Mouse (Mus musculus): ENCODE results near the gene Jak3.
"Not testable (repeated sequence)": the region's sequence is repeated elsewhere in the genome, so short reads cannot be mapped to it uniquely, and the experiment has no call there.

Gene Jak3

DNA sequence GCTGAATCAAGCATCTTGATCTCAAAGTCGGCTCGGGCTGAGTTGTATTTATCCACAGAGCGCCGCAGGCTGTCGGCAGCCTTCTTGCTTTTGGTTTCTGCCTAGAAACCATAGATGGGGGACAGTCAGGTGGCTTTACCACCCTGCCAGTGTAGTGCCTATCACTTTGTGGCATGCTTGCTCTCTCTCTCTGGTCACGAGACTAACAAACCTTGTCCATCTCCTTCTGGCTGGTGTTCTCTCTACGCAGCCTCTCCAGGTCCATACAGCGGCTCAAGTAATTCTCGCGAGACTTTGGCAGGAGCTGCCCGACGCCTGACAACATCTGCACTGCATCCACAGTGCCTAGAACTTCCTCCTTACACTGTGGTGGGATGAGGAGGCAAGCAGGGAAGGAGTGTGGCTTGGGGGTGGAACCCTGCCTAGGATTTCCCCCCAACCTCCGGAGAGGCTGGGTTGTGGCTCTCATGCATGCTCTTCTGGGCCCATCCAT lies 40.5 kb downstream of the Jak3 start:
- peaks cover 17% of the 10 kb centered on the region for H3K36me3 ChIP-seq (ENCODE audit: control insufficient read depth, insufficient read depth, low read length, poor library complexity, severe bottlenecking)
- DNase-seq (ENCODE audit: low read depth, low spot score): no peak
- H3K27me3 ChIP-seq (ENCODE audit: control insufficient read depth, insufficient read depth, low read length, poor library complexity, severe bottlenecking): no peaks in the 10 kb centered on the region

- peaks cover 18% of the 10 kb centered on the region for H3K36me3 ChIP-seq (ENCODE audit: control insufficient read depth, insufficient read depth, low read length, poor library complexity, severe bottlenecking)
- H3K27me3 ChIP-seq (ENCODE audit: control insufficient read depth, insufficient read depth, low read length, poor library complexity, severe bottlenecking): no peaks in the 10 kb centered on the region
- DNase-seq (ENCODE audit: low read depth, low spot score): no peak
Measured at GRCm38 (mm10) chr8:71717096-71717495, 41.0 kb downstream of the Jak3 start.

DNA sequence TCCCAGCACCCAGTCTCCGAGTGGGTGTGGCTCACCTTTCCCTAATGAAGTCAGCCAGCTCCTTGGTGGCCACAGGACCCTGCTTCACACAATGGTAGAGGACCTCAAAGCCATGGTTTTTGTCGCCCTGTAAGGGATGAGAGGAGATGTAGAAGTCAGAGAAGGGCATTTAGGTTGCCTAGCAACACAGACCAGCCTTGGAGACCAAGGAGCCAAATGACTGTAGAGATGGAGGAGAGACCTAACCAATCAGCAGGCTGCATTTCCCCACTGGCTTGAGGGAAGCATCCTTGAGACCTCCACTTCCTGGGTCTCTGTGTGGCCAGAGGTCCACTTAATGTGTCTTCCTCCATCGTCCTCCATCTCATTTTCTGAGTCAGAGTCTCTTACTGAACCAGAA lies 42.2 kb downstream of the Jak3 start:
- no peak for DNase-seq (ENCODE audit: low read depth, low spot score)
- no peaks in the 10 kb centered on the region for H3K27me3 ChIP-seq (ENCODE audit: control insufficient read depth, insufficient read depth, low read length, poor library complexity, severe bottlenecking)
- peaks cover 18% of the 10 kb centered on the region for H3K36me3 ChIP-seq (ENCODE audit: control insufficient read depth, insufficient read depth, low read length, poor library complexity, severe bottlenecking)

GRCm38 (mm10) chr8:71719218-71719617 lies 43.1 kb downstream of the Jak3 start:
- no peak for DNase-seq (ENCODE audit: low read depth, low spot score)
- peaks cover 15% of the 10 kb centered on the region for H3K36me3 ChIP-seq (ENCODE audit: control insufficient read depth, insufficient read depth, low read length, poor library complexity, severe bottlenecking)
- no peaks in the 10 kb centered on the region for H3K27me3 ChIP-seq (ENCODE audit: control insufficient read depth, insufficient read depth, low read length, poor library complexity, severe bottlenecking)

- H3K36me3 ChIP-seq (ENCODE audit: control insufficient read depth, insufficient read depth, low read length, poor library complexity, severe bottlenecking): peaks cover 12% of the 10 kb centered on the region
- no peak for DNase-seq (ENCODE audit: low read depth, low spot score)
Measured at GRCm38 (mm10) chr8:71719928-71720457, 43.9 kb downstream of the Jak3 start.

GRCm38 (mm10) chr8:71723047-71723551 lies 47.0 kb downstream of the Jak3 start:
- H3K36me3 ChIP-seq (ENCODE audit: control insufficient read depth, insufficient read depth, low read length, poor library complexity, severe bottlenecking): peaks cover 9% of the 10 kb centered on the region
- peak; percentile 87 for DNase-seq (ENCODE audit: low read depth, low spot score)
- no peaks in the 10 kb centered on the region for H3K27me3 ChIP-seq (ENCODE audit: control insufficient read depth, insufficient read depth, low read length, poor library complexity, severe bottlenecking)

More at GRCm38 (mm10) chr8:71719928-71720457, 43.9 kb downstream of the Jak3 start:
- no peaks in the 10 kb centered on the region for H3K27me3 ChIP-seq (ENCODE audit: control insufficient read depth, insufficient read depth, low read length, poor library complexity, severe bottlenecking)

DNA sequence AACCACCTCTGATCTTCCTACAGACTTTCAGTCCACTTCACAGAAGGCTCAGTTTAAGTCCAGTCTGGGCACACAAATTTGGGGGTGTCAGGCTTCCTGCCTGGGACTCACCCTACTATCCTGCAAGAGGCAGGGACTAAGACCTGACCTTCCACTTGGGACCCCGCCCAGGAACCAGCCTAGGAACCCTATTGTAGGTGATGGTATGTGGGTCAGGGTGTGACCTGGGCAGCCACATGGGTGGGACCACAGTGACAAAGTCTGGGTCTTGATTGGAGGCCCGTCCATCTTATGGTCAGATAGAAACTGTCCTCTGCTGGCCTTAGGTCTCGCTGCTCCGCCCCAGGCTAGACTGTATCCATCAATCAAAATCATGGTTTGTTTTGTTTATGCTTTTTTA lies 48.3 kb downstream of the Jak3 start:
- Histone ChIP-seq H3K36me3 (ENCODE audit: control insufficient read depth, insufficient read depth, low read length, poor library complexity, severe bottlenecking) (peaks cover 8% of the 10 kb centered on the region), H3K27me3 (ENCODE audit: control insufficient read depth, insufficient read depth, low read length, poor library complexity, severe bottlenecking) (no peaks in the 10 kb centered on the region)
- DNase-seq (ENCODE audit: low read depth, low spot score): no peak

GRCm38 (mm10) chr8:71725122-71725924 lies 49.2 kb downstream of the Jak3 start, which contains the start of gene Fcho1:
Gene Fcho1 (minus strand): TSS chr8:71725716.
- Histone ChIP-seq H3K27me3 (ENCODE audit: control insufficient read depth, insufficient read depth, low read length, poor library complexity, severe bottlenecking) (no peaks in the 10 kb centered on the region), H3K36me3 (ENCODE audit: control insufficient read depth, insufficient read depth, low read length, poor library complexity, severe bottlenecking) (peaks cover 7% of the 10 kb centered on the region; the same call in 1 of the 2 replicates)
- peak; percentile 93 for DNase-seq (ENCODE audit: low read depth, low spot score)

- Histone ChIP-seq H3K36me3 (ENCODE audit: control insufficient read depth, insufficient read depth, low read length, poor library complexity, severe bottlenecking) (no peaks in the 10 kb centered on the region), H3K27me3 (ENCODE audit: control insufficient read depth, insufficient read depth, low read length, poor library complexity, severe bottlenecking) (no peaks in the 10 kb centered on the region)
- DNase-seq (ENCODE audit: low read depth, low spot score): peak; percentile 30
Measured at GRCm38 (mm10) chr8:71728240-71728785, 52.2 kb downstream of the Jak3 start.

GRCm38 (mm10) chr8:71728826-71729620 lies 52.9 kb downstream of the Jak3 start:
- H3K36me3 ChIP-seq (ENCODE audit: control insufficient read depth, insufficient read depth, low read length, poor library complexity, severe bottlenecking): no peaks in the 10 kb centered on the region
- no peaks in the 10 kb centered on the region for H3K27me3 ChIP-seq (ENCODE audit: control insufficient read depth, insufficient read depth, low read length, poor library complexity, severe bottlenecking)
- peak; percentile 49 for DNase-seq (ENCODE audit: low read depth, low spot score)

GRCm38 (mm10) chr8:71731652-71732230 lies 55.6 kb downstream of the Jak3 start:
- peak; percentile 86 for DNase-seq (ENCODE audit: low read depth, low spot score)
- Histone ChIP-seq H3K27me3 (ENCODE audit: control insufficient read depth, insufficient read depth, low read length, poor library complexity, severe bottlenecking) (no peaks in the 10 kb centered on the region), H3K36me3 (ENCODE audit: control insufficient read depth, insufficient read depth, low read length, poor library complexity, severe bottlenecking) (no peaks in the 10 kb centered on the region)

DNA sequence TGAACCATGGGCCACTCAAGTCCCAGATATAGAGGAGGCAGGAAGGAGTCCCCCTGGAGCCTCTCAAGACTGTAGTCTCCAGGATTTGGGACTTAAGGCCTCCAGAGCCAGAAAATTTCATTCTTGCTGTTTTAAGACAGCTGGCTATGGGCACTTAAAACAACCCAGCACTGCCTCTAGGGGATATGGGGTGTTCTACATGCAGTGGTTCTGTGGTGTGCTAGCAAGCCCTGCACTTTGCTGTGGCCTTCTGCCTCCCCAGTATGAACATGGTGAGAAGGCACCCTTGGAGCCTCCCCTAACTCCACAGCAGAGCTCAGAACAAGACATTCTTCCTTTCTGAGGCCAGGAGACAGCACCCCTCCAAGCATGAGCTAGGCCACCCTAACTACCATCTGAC lies 62.2 kb downstream of the Jak3 start:
- not testable (repeated sequence) for H3K36me3 ChIP-seq (ENCODE audit: control insufficient read depth, insufficient read depth, low read length, poor library complexity, severe bottlenecking); H3K27me3 ChIP-seq (ENCODE audit: control insufficient read depth, insufficient read depth, low read length, poor library complexity, severe bottlenecking); DNase-seq (ENCODE audit: low read depth, low spot score)
